ENCODE assay signal across 11 mouse cellular contexts in genomic region chr12:105843243-105844005, GRCm38 (mm10). TPM values are rescaled to one million over a fixed set of nuclear protein-coding genes. Genes with fewer than 3 reads are reported as not detected.
A peak's percentile ranks its signal among the peaks of the same experiment; 100 is the strongest.
DNase-seq lines count a peak whose midpoint lies in the region; ATAC-seq and TF ChIP-seq lines count a peak whose summit lies in the region.
"Had no signal": no experiment of that assay in that cellular context is flagged by ENCODE, and none has a peak within 500 bp of the region (broad histone marks: within the 10 kb centered on the region; RNA-seq: fewer than 3 reads in every experiment).

No protein-coding gene starts in this region.

- H3K4me1 ChIP-seq in hindbrain, embryonic 15.5 days (replicated peaks) = peaks cover 4% of the 10 kb centered on the region; the same call in 1 of the 2 replicates
- H3K4me1 ChIP-seq in hindbrain, embryonic 13.5 days (replicated peaks) = peaks cover 9% of the 10 kb centered on the region
- no peaks in the 10 kb centered on the region for H3K4me1 ChIP-seq in hindbrain, postnatal 0 days (ENCODE audit: insufficient read depth, low read length)

- no peak for TF ChIP-seq CTCF in hindbrain, postnatal 0 days (IDR thresholded peaks at IDR 0.05; ENCODE audit: low read depth)

- no peak overlapping the region for H3K4me3 ChIP-seq in hindbrain, embryonic 15.5 days
- H3K4me3 ChIP-seq in hindbrain, embryonic 13.5 days = no peak overlapping the region
- no peak overlapping the region for H3K4me3 ChIP-seq in hindbrain, postnatal 0 days (ENCODE audit: low read length)
- H3K4me3 ChIP-seq: erythroblast, embryonic 14.5 days; limb, embryonic 15.5 days had no signal

- H3K4me2 ChIP-seq in hindbrain, embryonic 15.5 days = no peak overlapping the region
- no peak overlapping the region for H3K4me2 ChIP-seq in hindbrain, embryonic 13.5 days
- no peak overlapping the region for H3K4me2 ChIP-seq in hindbrain, postnatal 0 days (ENCODE audit: low read depth, low read length)
- H3K4me2 ChIP-seq: limb, embryonic 15.5 days had no signal

- H3K27me3 ChIP-seq in hindbrain, embryonic 15.5 days = no peaks in the 10 kb centered on the region
- no peaks in the 10 kb centered on the region for H3K27me3 ChIP-seq in hindbrain, embryonic 13.5 days
- H3K27me3 ChIP-seq in hindbrain, postnatal 0 days (ENCODE audit: insufficient read depth, low read length) = no peaks in the 10 kb centered on the region
- H3K27me3 ChIP-seq: limb, embryonic 15.5 days had no signal

- H3K9ac ChIP-seq in hindbrain, embryonic 15.5 days = no peak overlapping the region
- H3K9ac ChIP-seq in hindbrain, embryonic 13.5 days = no peak overlapping the region
- H3K9ac ChIP-seq in hindbrain, postnatal 0 days (replicated peaks; ENCODE audit: low read length) = no peak overlapping the region
- H3K9ac ChIP-seq: limb, embryonic 15.5 days had no signal

- ATAC-seq in hindbrain, embryonic 15.5 days (ENCODE audit: low FRiP score, low read depth) = 0 out of 2 replicates have a peak, but pooled peaks have one; percentile 57
- no peak for ATAC-seq in hindbrain, embryonic 13.5 days (ENCODE audit: low FRiP score)
- ATAC-seq in hindbrain, postnatal 0 days = peak; percentile 58
- ATAC-seq in monocyte, adult 5-6 weeks (replicated peaks; ENCODE audit: insufficient number of reproducible peaks, low FRiP score, low TSS enrichment, poor library complexity, severe bottlenecking) = no peak

- peaks cover 2% of the 10 kb centered on the region; the same call in 1 of the 2 replicates for H3K36me3 ChIP-seq in hindbrain, embryonic 15.5 days
- peaks cover 16% of the 10 kb centered on the region for H3K36me3 ChIP-seq in hindbrain, embryonic 13.5 days
- 0 out of 2 replicates have a peak, but pooled peaks cover 4% of the 10 kb centered on the region for H3K36me3 ChIP-seq in hindbrain, postnatal 0 days (ENCODE audit: insufficient read depth, low read length)

- peak; percentile 74 for DNase-seq in adrenal gland, postnatal 25 days
- DNase-seq in cerebellum, postnatal 25 days = peak; percentile 79 to 86
- peak; percentile 65 for DNase-seq in hindbrain, postnatal 0 days (ENCODE audit: low spot score)
- no peak for DNase-seq in ovary, adult 18-20 months (ENCODE audit: low spot score)
- DNase-seq in ovary, postnatal 14 days (ENCODE audit: low spot score) = no peak

- 49% methylated on average over 12 of the region's 12 CpGs for WGBS in hindbrain, embryonic 15.5 days
- WGBS in hindbrain, embryonic 13.5 days = 57% methylated on average over 12 of the region's 12 CpGs
- 29% methylated on average over 12 of the region's 12 CpGs for WGBS in hindbrain, postnatal 0 days

- no peak overlapping the region for H3K27ac ChIP-seq in hindbrain, embryonic 15.5 days (replicated peaks)
- no peak overlapping the region; the same call in 1 of the 2 replicates for H3K27ac ChIP-seq in hindbrain, embryonic 13.5 days
- H3K27ac ChIP-seq in hindbrain, postnatal 0 days = no peak overlapping the region
- H3K27ac ChIP-seq: limb, embryonic 15.5 days had no signal

- H3K9me3 ChIP-seq in hindbrain, embryonic 15.5 days = no peaks in the 10 kb centered on the region
- H3K9me3 ChIP-seq in hindbrain, embryonic 13.5 days = no peaks in the 10 kb centered on the region
- H3K9me3 ChIP-seq in hindbrain, postnatal 0 days (ENCODE audit: low read length) = no peaks in the 10 kb centered on the region
- H3K9me3 ChIP-seq: G1E; limb, embryonic 15.5 days had no signal

RNA-seq across cellular contexts. Expression of gene Papola, which starts 58.9 kb away (rescaled TPM):
- 151 and 157 TPM in 2 replicates for polyA plus RNA-seq in hindbrain, embryonic 15.5 days (2015; fragmentation: Nextera tagmentation; extraction: Ambion mirVana)
- 193 and 196 TPM in 2 replicates for polyA plus RNA-seq in hindbrain, embryonic 13.5 days (2015; fragmentation: Nextera tagmentation; extraction: Ambion mirVana)
- total RNA-seq in adrenal gland, postnatal 25 days (2021) = 204 and 207 TPM in 2 replicates
- total RNA-seq in hindbrain, postnatal 0 days (2014; rRNA removed) = 73.2 and 84.1 TPM in 2 replicates
- 119 and 120 TPM in 2 replicates for polyA plus RNA-seq in hindbrain, postnatal 0 days (2015; fragmentation: Nextera tagmentation; extraction: Ambion mirVana)
- total RNA-seq in monocyte, adult 5-6 weeks (2017) = 190 to 223 TPM (median 204 TPM) in 3 replicates

Comparison
In these comparisons a context has a peak if more than half of its experiments do, and no peak if none do; other contexts are left out.
1. ATAC-seq: peak in hindbrain, embryonic 15.5 days (single experiment) and hindbrain, postnatal 0 days (single experiment); none in hindbrain, embryonic 13.5 days (single experiment) and monocyte, adult 5-6 weeks (single experiment).
2. DNase-seq: peak in adrenal gland, postnatal 25 days (single experiment), cerebellum, postnatal 25 days (2 of 2) and hindbrain, postnatal 0 days (single experiment); none in ovary, adult 18-20 months (single experiment) and ovary, postnatal 14 days (single experiment).